Mouse (Mus musculus) lung, postnatal 10 days (tissue): Measurements from ENCODE around the gene Lyzl6.
A peak's percentile ranks its signal among the peaks of the same experiment; 100 is the strongest.

ENCODE experiments used
- DNase-seq: peaks from one replicate; pipeline ENCODE4 v3.0.0; 2021

Lyzl6 gene

GRCm38 (mm10) chr11:103643211-103643610 is 4.5 kb upstream of the Lyzl6 start:
- DNase-seq, result no peak

- DNase-seq, result peak; percentile 71
These were observed 787 bp upstream of the Lyzl6 start for GRCm38 (mm10) chr11:103639407-103639946.

- no peak for DNase-seq
These were observed 2.4 kb downstream of the Lyzl6 start for GRCm38 (mm10) chr11:103636261-103636660.

GRCm38 (mm10) chr11:103635481-103635880 is 3.2 kb downstream of the Lyzl6 start:
- no peak for DNase-seq

GRCm38 (mm10) chr11:103634806-103635205 is 3.9 kb downstream of the Lyzl6 start:
- no peak for DNase-seq

GRCm38 (mm10) chr11:103627453-103627852 is 11.2 kb downstream of the Lyzl6 start:
- no peak for DNase-seq

DNA sequence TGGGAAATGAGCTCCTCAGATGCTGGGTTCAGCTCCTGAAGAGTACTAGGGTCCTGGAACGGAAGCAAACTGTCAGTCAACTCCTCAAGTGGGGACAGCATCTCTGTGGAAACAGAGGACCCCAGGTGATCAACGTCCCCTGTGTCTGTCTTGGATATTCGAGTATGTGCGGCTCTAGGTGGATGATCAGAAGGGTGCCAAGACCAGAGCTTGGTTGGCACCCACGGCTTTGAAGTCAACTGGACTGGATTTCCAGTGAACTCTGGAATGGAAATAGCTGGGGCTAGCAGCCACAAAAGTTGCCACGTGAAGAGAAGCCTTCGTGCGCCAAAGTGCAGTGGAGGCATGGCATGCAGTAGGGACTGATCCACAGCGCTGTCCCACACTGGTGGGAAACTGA is 17.6 kb downstream of the Lyzl6 start, which contains the start of gene Gm884:
TSS of gene Gm884 (minus strand) at position 101 of the 400 bp plus-strand sequence.
- no peak for DNase-seq

- no peak for DNase-seq
These were observed 27.9 kb downstream of the Lyzl6 start for GRCm38 (mm10) chr11:103610772-103611171.

DNA sequence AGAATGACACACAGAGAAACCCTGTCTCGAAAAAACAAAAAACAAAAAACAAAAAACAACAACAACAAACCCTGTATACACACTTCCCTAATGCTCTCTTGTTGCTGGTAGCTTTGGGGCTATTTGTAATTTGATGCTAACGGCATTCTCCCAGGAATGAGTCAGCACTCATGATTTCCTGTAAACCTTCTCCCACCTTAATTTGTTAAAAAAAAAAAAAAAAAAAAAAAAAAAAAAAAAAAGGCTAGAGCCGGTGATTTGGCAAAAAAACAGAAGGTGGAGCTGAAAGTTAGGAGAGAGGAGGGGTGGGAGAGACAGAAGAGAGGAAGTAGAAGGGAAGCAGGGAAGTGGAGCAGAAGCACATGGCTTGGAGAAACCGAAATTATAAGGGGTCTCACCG is 32.1 kb downstream of the Lyzl6 start:
- no peak for DNase-seq
